Mouse (Mus musculus) heart, adult 2 months (tissue): ENCODE data around the gene Sgip1. TPM values are rescaled to one million over a fixed set of nuclear protein-coding genes. Genes with fewer than 3 reads are reported as not detected.

Source experiments
- DNase-seq, 2 experiments: peaks; one replicate each; pipeline ENCODE4 v3.0.0; 2021
- H3K27ac ChIP-seq: fragments of 200-600 bp; 2 replicates; pipeline ENCODE4 v1.8.1; 2022
- H3K27me3 ChIP-seq: fragments of 200-500 bp; 2 replicates; pipeline ENCODE4 v1.6.1; 2012; ENCODE audit warnings: mild to moderate bottlenecking, low read length, inconsistent platforms, mixed read lengths; ENCODE audit not compliant: control insufficient read depth, insufficient read depth
- H3K36me3 ChIP-seq: fragments of 200-500 bp; 2 replicates; pipeline ENCODE4 v1.6.1; 2012; ENCODE audit warnings: low read length, inconsistent platforms; ENCODE audit not compliant: control insufficient read depth, insufficient read depth
- H3K4me1 ChIP-seq: fragments of 200-500 bp; 2 replicates; pipeline ENCODE4 v1.6.1; 2011; ENCODE audit warnings: low read length; ENCODE audit not compliant: control insufficient read depth, insufficient read depth
- H3K4me3 ChIP-seq: fragments of 200-600 bp; 2 replicates; pipeline ENCODE4 v1.8.1; 2022
- H3K79me2 ChIP-seq: fragments of 200-500 bp; replicated peaks from 2 replicates; pipeline ENCODE4 v1.6.1; 2012; ENCODE audit warnings: mild to moderate bottlenecking, inconsistent platforms, low read length, moderate library complexity, mixed read lengths; ENCODE audit not compliant: control insufficient read depth, insufficient read depth
- H3K9ac ChIP-seq: fragments of 200-500 bp; 2 replicates; pipeline ENCODE4 v1.6.1; 2012; ENCODE audit warnings: low read depth, mild to moderate bottlenecking, control low read depth, inconsistent platforms, low read length, mixed read lengths
- CTCF ChIP-seq: fragments of 200-600 bp; IDR thresholded peaks from 2 replicates; pipeline ENCODE4 v1.8.1; 2022; ENCODE audit warnings: antibody characterized with exemption, mild to moderate bottlenecking, moderate library complexity
- EP300 ChIP-seq: fragments of 200-500 bp; IDR thresholded peaks from 2 replicates; pipeline ENCODE4 v1.6.1; 2011; ENCODE audit warnings: low read depth, low read length, control low read depth; ENCODE audit not compliant: insufficient read depth
- POLR2A ChIP-seq: fragments of 200-500 bp; IDR thresholded peaks from 2 replicates; pipeline ENCODE4 v1.6.1; 2011; ENCODE audit warnings: mild to moderate bottlenecking, low read depth, low read length, control low read depth; ENCODE audit not compliant: insufficient read depth
- WGBS: fragments of 180-500 bp; shearing (Covaris S2); methylation state at CpG from one replicate; pipeline ENCODE4 v1.1.7; 2018; 5-methylcytosine and 5-hydroxymethylcytosine counted together
- intact Hi-C: fragments of 180-260 bp; cut with DNase I; formaldehyde crosslinking; loops from one replicate; pipeline ENCODE4 v1.15.1; 2025
- polyA plus RNA-seq: library from polyadenylated mRNA; depleted of rRNA; stranded (reverse); fragments of >200 nt; gene quantifications from 2 replicates; pipeline ENCODE4 v1.2.3, GENCODE M21; 2012
- total RNA-seq, 2 experiments: library from RNA; stranded (reverse); gene quantifications; 2 replicates each; pipeline ENCODE4 v1.2.3; 2021

Sgip1 gene
- total and polyA plus RNA-seq, 3 experiments, result 0.57 to 2.0 (median 1.7) TPM

GRCm38 (mm10) chr4:102886902-102887301 is 145.8 kb downstream of the Sgip1 start:
- no peak for DNase-seq
- Histone ChIP-seq H3K36me3 (no peaks in the 10 kb centered on the region), H3K27me3 (no peaks in the 10 kb centered on the region), H3K4me3 (no peak overlapping the region), H3K27ac (no peak overlapping the region), H3K4me1 (no peaks in the 10 kb centered on the region; the same call in 1 of the 2 replicates), H3K79me2 (no peaks in the 10 kb centered on the region), H3K9ac (no peak overlapping the region)
- WGBS, result 91% methylated on average over 4 of the region's 4 CpGs
- intact Hi-C loops, result no loop called here
- TF ChIP-seq POLR2A (no peak), CTCF (no peak), EP300 (no peak)

GRCm38 (mm10) chr4:102887770-102888689 is 146.9 kb downstream of the Sgip1 start:
- no peaks in the 10 kb centered on the region for H3K27me3 ChIP-seq
- no peak overlapping the region for H3K27ac ChIP-seq
- TF ChIP-seq POLR2A, result no peak
- H3K79me2 ChIP-seq, result no peaks in the 10 kb centered on the region
- intact Hi-C loops, result no loop called here
- 60% methylated on average over 14 of the region's 14 CpGs for WGBS
- no peak overlapping the region for H3K4me3 ChIP-seq
- DNase-seq, result no peak
- no peaks in the 10 kb centered on the region; the same call in 1 of the 2 replicates for H3K4me1 ChIP-seq
- H3K36me3 ChIP-seq, result no peaks in the 10 kb centered on the region
- H3K9ac ChIP-seq, result no peak overlapping the region

- intact Hi-C loops, result no loop called here
- H3K27ac ChIP-seq, result no peak overlapping the region
- no peak for DNase-seq
- no peak overlapping the region for H3K4me3 ChIP-seq
- no peaks in the 10 kb centered on the region for H3K27me3 ChIP-seq
- no peaks in the 10 kb centered on the region for H3K79me2 ChIP-seq
- no peaks in the 10 kb centered on the region for H3K36me3 ChIP-seq
- WGBS, result 94% methylated on average over 2 of the region's 2 CpGs
- H3K9ac ChIP-seq, result no peak overlapping the region
- TF ChIP-seq CTCF, result no peak
- no peak for TF ChIP-seq POLR2A
- no peak for TF ChIP-seq EP300
- H3K4me1 ChIP-seq, result no peaks in the 10 kb centered on the region
Measured at GRCm38 (mm10) chr4:102895866-102896265, 154.8 kb downstream of the Sgip1 start.

- no peak overlapping the region for H3K9ac ChIP-seq
- H3K27me3 ChIP-seq, result no peaks in the 10 kb centered on the region
- no peaks in the 10 kb centered on the region for H3K79me2 ChIP-seq
- no peaks in the 10 kb centered on the region for H3K4me1 ChIP-seq
- TF ChIP-seq POLR2A (no peak), CTCF (no peak), EP300 (no peak)
- no peak overlapping the region for H3K4me3 ChIP-seq
- H3K36me3 ChIP-seq, result no peaks in the 10 kb centered on the region
- DNase-seq, result no peak
- no peak overlapping the region for H3K27ac ChIP-seq
- WGBS, result 61% methylated on average over 4 of the region's 4 CpGs
- intact Hi-C loops, result no loop called here
Measured at GRCm38 (mm10) chr4:102898987-102899386, 157.9 kb downstream of the Sgip1 start.

- H3K4me1 ChIP-seq, result no peaks in the 10 kb centered on the region
- H3K27ac ChIP-seq, result no peak overlapping the region
- WGBS, result 45% methylated on average over 5 of the region's 5 CpGs
- no peak overlapping the region for H3K9ac ChIP-seq
- peak in 1 of 2 experiments; percentile 28 for DNase-seq
- H3K36me3 ChIP-seq, result no peaks in the 10 kb centered on the region
- no peaks in the 10 kb centered on the region for H3K79me2 ChIP-seq
- intact Hi-C loops, result no loop called here
- no peak for TF ChIP-seq EP300
- TF ChIP-seq POLR2A, result no peak
- no peak for TF ChIP-seq CTCF
- no peak overlapping the region for H3K4me3 ChIP-seq
- H3K27me3 ChIP-seq, result no peaks in the 10 kb centered on the region
Measured at GRCm38 (mm10) chr4:102899683-102900082, 158.6 kb downstream of the Sgip1 start.

GRCm38 (mm10) chr4:102900166-102900565 is 159.1 kb downstream of the Sgip1 start:
- intact Hi-C loops, result no loop called here
- WGBS, result 65% methylated on average over 6 of the region's 6 CpGs
- Histone ChIP-seq H3K4me3 (no peak overlapping the region), H3K27me3 (no peaks in the 10 kb centered on the region), H3K9ac (no peak overlapping the region), H3K27ac (no peak overlapping the region), H3K36me3 (no peaks in the 10 kb centered on the region), H3K4me1 (no peaks in the 10 kb centered on the region), H3K79me2 (no peaks in the 10 kb centered on the region)
- TF ChIP-seq POLR2A, result no peak
- TF ChIP-seq EP300, result no peak
- TF ChIP-seq CTCF, result no peak
- no peak for DNase-seq
